Mouse (Mus musculus) Patski (cell line): ENCODE measurements around the gene Ascl3. TPM values are rescaled to one million over a fixed set of nuclear protein-coding genes. Genes with fewer than 3 reads are reported as not detected.

Experiments
- ATAC-seq: fragments of 100-300 bp; one replicate; pipeline ENCODE4 v1.8.0; 2021
- CTCF ChIA-PET: fragments of 350-600 bp; sonication (Branson Sonifier 250); formaldehyde crosslinking; loops from one replicate; lab custom pipeline; 2022; ENCODE audit warnings: inconsistent platforms; lab: Charles Lee
- POLR2A ChIA-PET: fragments of 350-600 bp; sonication (Branson Sonifier 250); formaldehyde crosslinking; loops from one replicate; lab custom pipeline; 2022; ENCODE audit warnings: antibody characterized with exemption, inconsistent platforms; lab: Charles Lee
- DNase-seq: peaks from one replicate; pipeline ENCODE4 v3.0.0-alpha.2; 2011; ENCODE audit warnings: low read depth, low spot score
- H3K27me3 ChIP-seq: fragments of 371-371 bp; one replicate; pipeline ENCODE4 v1.5.1; 2021
- CTCF ChIP-seq: fragments of 100-300 bp; IDR thresholded peaks from one replicate; pipeline ENCODE4 v1.5.1; 2021
- in situ Hi-C: fragments of 300-500 bp; cut with MboI; formaldehyde crosslinking; loops from 3 replicates; pipeline ENCODE4 v1.11.1; 2018; ENCODE audit warnings: low pct_unique_long_range_greater_than_20kb, mixed read lengths
- polyA plus RNA-seq: library from polyadenylated mRNA; unstranded; gene quantifications from one replicate; pipeline ENCODE4 v1.2.3, GENCODE M21; 2021

Gene Ascl3
- polyA plus RNA-seq, 1 experiment from 2014 or later, result 0.19 TPM

- no peaks in the 10 kb centered on the region for H3K27me3 ChIP-seq
- TF ChIP-seq CTCF, result no peak
- ATAC-seq (no peak), DNase-seq (no peak)
- ChIA-PET POLR2A (interaction anchor here (0.6 kb wide), 1 partner anchor 257 kb away, joined by 3 read pairs; no protein-coding TSS in a partner anchor), CTCF (interaction anchor here (1.3 kb wide), 1 partner anchor 32 kb away, joined by 3 read pairs; no protein-coding TSS in a partner anchor)
- in situ Hi-C loops, result loop anchor here (25.0 kb wide), 3 partner anchors 176 to 551 kb away; partner anchors contain the start of gene Zfp143
These were observed 18.0 kb downstream of the Ascl3 start for GRCm38 (mm10) chr7:109713434-109713982.

DNA sequence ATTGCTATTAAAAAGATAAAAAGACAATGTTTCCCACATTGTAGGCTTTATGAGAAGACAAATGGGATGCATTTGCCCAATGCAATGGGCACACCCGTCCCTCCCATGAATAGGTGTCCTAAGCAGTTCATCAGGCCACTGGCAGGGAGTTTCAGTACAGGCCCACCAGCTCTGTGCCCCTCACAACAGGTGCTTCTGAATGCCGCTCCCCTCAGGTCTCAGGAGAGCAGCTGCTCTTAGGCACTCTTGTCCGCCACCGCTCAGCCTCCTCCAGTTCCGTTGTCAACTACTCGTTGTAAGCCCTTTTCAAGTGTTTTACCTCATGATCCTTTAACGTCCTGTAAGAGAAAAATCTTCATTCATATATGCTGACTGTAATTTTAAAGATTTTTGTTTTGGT, 19.3 kb downstream of the Ascl3 start:
- ChIA-PET POLR2A (no interaction called here), CTCF (interaction anchor here (1.3 to 1.6 kb wide), 2 partner anchors 17 to 37 kb away, joined by 3 read pairs; no protein-coding TSS in a partner anchor)
- ATAC-seq (no peak), DNase-seq (no peak)
- in situ Hi-C loops, result loop anchor here (25.0 kb wide), 3 partner anchors 175 to 550 kb away; partner anchors contain the start of gene Zfp143
- no peaks in the 10 kb centered on the region for H3K27me3 ChIP-seq
- no peak for TF ChIP-seq CTCF

GRCm38 (mm10) chr7:109710069-109710468, 21.5 kb downstream of the Ascl3 start:
- H3K27me3 ChIP-seq, result no peaks in the 10 kb centered on the region
- ATAC-seq (no peak), DNase-seq (no peak)
- TF ChIP-seq CTCF, result no peak
- ChIA-PET CTCF (interaction anchor here (1.5 kb wide), 1 partner anchor 9 kb away, joined by 6 read pairs; no protein-coding TSS in a partner anchor), POLR2A (no interaction called here)
- in situ Hi-C loops, result loop anchor here (25.0 kb wide), 3 partner anchors 173 to 548 kb away; partner anchors contain the start of gene Zfp143

DNA sequence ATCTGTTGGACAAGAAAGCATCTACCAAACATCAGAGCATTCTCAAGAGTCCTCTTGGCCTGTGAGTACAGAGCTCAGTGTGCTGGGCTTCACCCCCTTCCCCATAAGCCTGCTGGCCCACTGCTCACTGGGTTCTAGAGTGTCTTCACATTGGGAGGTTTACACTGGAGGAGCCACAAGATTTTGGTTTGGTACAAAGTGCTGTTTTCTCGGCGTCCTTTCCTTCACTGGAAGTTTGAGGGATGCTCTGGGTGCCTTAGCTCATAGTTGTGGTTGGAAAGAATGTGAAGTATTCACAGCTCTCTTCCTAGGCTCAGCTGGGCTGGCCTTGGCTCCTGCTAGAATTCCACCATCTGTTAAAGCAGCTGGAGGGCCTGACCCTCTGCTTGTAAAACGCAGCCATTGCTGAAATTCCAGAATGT, 22.6 kb downstream of the Ascl3 start:
- CTCF ChIA-PET, result interaction anchor here (1.2 to 1.6 kb wide), 5 partner anchors 10 to 184 kb away, joined by 4 to 6 read pairs (median 4); no protein-coding TSS in a partner anchor
- in situ Hi-C loops, result loop anchor here (5.0 to 25.0 kb wide), 4 partner anchors 172 to 547 kb away; partner anchors contain the start of gene Zfp143
- TF ChIP-seq CTCF, result no peak
- ATAC-seq (peak; percentile 94), DNase-seq (no peak)
- no peaks in the 10 kb centered on the region for H3K27me3 ChIP-seq
- POLR2A ChIA-PET, result interaction anchor here (0.6 to 0.7 kb wide), 3 partner anchors 179 to 919 kb away, joined by 3 to 5 read pairs (median 4); partner anchors contain the start of gene Zfp143

DNA sequence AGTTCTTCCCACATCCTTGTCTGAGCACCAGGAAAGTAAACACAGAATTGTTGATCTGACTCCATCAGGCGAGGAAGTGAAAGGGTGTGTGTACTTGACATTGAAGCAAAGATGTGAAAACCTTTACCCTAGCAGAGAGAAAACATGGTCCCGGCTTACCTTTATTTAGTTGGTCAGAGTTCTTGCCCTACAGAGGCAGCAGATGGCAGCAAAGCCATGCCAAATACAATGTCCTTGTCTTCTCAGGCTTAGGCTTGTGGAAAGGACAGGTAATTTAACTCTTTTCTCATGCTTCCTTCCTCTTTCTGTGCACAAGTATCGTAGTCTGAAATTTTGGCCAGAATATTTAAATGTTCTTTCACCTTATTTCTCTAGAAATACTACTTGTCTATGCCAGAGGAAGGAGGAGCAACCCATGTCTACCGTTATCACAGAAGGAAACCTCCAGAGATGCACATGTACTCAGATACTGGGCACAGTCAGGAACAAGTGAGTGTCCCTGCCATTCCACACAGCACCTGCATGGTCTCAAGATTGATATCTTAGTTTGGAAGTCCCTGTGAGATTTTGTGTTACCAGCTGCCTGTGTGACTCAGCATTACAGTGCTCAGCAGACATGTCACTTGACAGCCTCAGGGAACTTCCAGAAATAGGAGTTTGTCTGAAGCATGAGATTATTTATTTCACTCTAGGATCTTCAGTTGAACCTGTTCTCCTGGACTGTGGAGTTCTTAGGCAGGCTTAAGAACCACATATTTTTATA, 24.3 kb downstream of the Ascl3 start:
- DNase-seq (no peak), ATAC-seq (peak; percentile 18)
- POLR2A ChIA-PET, result no interaction called here
- CTCF ChIA-PET, result interaction anchor here (0.7 to 2.1 kb wide), 13 partner anchors 12 to 186 kb away, joined by 3 to 10 read pairs (median 4); no protein-coding TSS in a partner anchor
- in situ Hi-C loops, result loop anchor here (5.0 to 25.0 kb wide), 4 partner anchors 170 to 545 kb away; partner anchors contain the start of gene Zfp143
- TF ChIP-seq CTCF, result peak; percentile 85
- H3K27me3 ChIP-seq, result no peaks in the 10 kb centered on the region

GRCm38 (mm10) chr7:109704461-109704860, 27.1 kb downstream of the Ascl3 start:
- DNase-seq (no peak), ATAC-seq (no peak)
- H3K27me3 ChIP-seq, result no peaks in the 10 kb centered on the region
- POLR2A ChIA-PET, result interaction anchor here (1.2 to 1.5 kb wide), 2 partner anchors 38 to 67 kb away, joined by 3 to 5 read pairs; no protein-coding TSS in a partner anchor
- no peak for TF ChIP-seq CTCF
- in situ Hi-C loops, result loop anchor here (25.0 kb wide), 3 partner anchors 167 to 542 kb away; partner anchors contain the start of gene Zfp143
- CTCF ChIA-PET, result interaction anchor here (1.5 to 1.7 kb wide), 3 partner anchors 10 to 28 kb away, joined by 3 read pairs; no protein-coding TSS in a partner anchor

DNA sequence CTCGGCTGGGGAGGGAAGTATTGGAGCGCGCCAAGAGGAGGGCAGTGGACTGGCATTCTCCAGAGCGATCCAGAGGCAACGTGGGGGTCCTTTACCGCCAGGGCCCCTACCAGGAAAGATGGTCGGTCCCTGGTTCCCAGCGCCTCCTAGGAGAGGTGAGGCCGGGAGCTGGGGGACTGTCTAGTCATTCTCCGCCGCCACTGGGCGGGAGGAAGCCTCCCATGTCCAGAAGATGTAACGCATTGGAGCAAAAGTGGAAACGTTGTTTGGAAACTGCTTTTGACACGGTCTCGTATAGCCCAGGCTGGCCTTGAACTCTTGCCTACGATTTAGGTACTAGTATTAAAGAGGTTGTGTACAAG, 27.5 kb downstream of the Ascl3 start:
- CTCF ChIA-PET, result interaction anchor here (1.5 kb wide), 1 partner anchor 25 kb away, joined by 3 read pairs; no protein-coding TSS in a partner anchor
- in situ Hi-C loops, result loop anchor here (25.0 kb wide), 3 partner anchors 167 to 542 kb away; partner anchors contain the start of gene Zfp143
- no peak for DNase-seq
- TF ChIP-seq CTCF, result no peak
- POLR2A ChIA-PET, result interaction anchor here (1.2 to 1.5 kb wide), 2 partner anchors 38 to 67 kb away, joined by 3 to 5 read pairs; no protein-coding TSS in a partner anchor
- no peaks in the 10 kb centered on the region for H3K27me3 ChIP-seq
- ATAC-seq, result no peak

DNA sequence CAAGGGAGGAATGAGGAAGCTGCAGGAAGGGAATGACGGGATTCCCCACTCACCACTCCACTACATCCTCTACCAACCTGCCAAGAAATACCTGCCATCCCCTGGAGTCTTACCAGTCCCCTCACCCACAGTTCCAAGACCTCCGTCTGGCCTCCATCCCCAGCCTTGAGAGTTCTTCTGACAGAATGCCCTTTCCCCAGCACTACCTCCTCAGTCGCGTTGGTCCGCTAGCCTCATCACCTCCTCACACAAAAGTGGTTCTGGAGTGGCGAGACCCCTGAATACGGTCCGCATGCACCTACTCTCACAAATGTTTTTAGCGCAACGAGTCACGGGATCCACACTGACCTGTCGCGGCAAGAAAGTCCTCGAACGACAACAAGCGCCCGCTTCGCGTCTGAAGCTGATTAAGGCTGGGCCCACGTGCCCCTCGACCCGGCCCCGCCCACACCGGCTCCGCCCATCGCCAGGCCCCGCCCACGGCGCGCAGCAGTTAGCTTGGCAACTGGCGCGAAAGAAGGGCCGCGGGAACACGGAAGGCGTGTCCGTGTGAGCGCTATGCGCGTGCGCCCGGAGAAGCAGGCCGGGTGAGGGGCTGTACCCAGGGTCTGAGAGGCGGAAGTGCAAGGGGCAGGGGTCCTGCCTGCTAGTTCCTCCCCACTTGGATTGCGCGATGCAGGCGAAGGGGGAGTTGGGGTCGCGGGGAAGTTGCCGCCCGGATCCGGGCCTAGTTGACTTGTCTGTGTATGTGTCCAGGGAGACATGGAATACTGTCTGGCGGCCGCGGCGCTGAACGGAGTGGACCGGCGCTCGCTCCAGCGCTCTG, 28.1 kb downstream of the Ascl3 start, which contains the start of the genes St5 and Akip1:
Gene St5, minus strand, starts transcription at position 416 of the 826 bp plus-strand sequence.
Gene Akip1, plus strand, starts transcription at position 501 of the 826 bp plus-strand sequence.
- DNase-seq, result peak; percentile 59
- no peak for TF ChIP-seq CTCF
- no peaks in the 10 kb centered on the region for H3K27me3 ChIP-seq
- in situ Hi-C loops, result loop anchor here (25.0 kb wide), 3 partner anchors 166 to 541 kb away; partner anchors contain the start of gene Zfp143
- CTCF ChIA-PET, result interaction anchor here (1.5 kb wide), 1 partner anchor 26 kb away, joined by 3 read pairs; no protein-coding TSS in a partner anchor
- ATAC-seq, result peak; percentile 84
- POLR2A ChIA-PET, result interaction anchor here (1.5 kb wide), 1 partner anchor 66 kb away, joined by 5 read pairs; no protein-coding TSS in a partner anchor

DNA sequence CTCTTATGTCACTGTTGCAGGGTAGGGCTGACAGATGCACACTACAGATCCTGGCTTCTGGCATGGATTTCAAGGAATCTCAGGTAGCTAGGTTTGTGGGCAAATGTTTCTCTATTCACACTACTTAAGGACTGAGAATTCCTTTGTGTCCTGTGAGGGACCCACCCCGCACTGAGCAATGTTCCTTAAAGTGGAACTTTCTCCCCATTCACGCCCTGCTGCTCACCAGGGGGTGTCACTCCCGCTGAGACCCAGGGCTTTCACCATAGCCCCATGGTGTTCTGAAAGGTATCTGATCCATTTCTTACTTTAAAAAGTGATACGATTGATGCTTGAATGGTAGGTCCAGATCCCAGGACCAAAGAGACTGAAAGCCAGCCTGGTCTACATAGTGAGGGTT, 28.8 kb downstream of the Ascl3 start:
- in situ Hi-C loops, result loop anchor here (25.0 kb wide), 3 partner anchors 165 to 540 kb away; partner anchors contain the start of gene Zfp143
- POLR2A ChIA-PET, result no interaction called here
- ATAC-seq (no peak), DNase-seq (no peak)
- CTCF ChIA-PET, result no interaction called here
- TF ChIP-seq CTCF, result no peak
- H3K27me3 ChIP-seq, result no peaks in the 10 kb centered on the region
